Mouse (Mus musculus) midbrain, embryonic 11.5 days (tissue): ENCODE results near the gene Alpi. TPM values are rescaled to one million over a fixed set of nuclear protein-coding genes. Genes with fewer than 3 reads are reported as not detected.

ENCODE experiments used
- ATAC-seq: fragments of 200-750 bp; cut with Nextera tagmentation; 2 replicates; pipeline ENCODE4 v1.8.0; 2017; ENCODE audit warnings: moderate TSS enrichment, moderate library complexity; ENCODE audit not compliant: low FRiP score
- DNase-seq: peaks from one replicate; pipeline ENCODE4 v3.0.0; 2015; ENCODE audit warnings: low spot score; ENCODE audit errors: missing footprints
- H3K27ac ChIP-seq: fragments of 300-500 bp; sonication (generic); 2 replicates; pipeline ENCODE4 v1.5.1; 2014; ENCODE audit warnings: low read depth, low read length
- H3K27me3 ChIP-seq: fragments of 300-500 bp; sonication (generic); 2 replicates; pipeline ENCODE4 v1.6.1; 2014; ENCODE audit warnings: mild to moderate bottlenecking, low read length, moderate library complexity, mixed read lengths; ENCODE audit not compliant: control insufficient read depth, insufficient read depth
- H3K36me3 ChIP-seq: fragments of 300-500 bp; sonication (generic); 2 replicates; pipeline ENCODE4 v1.6.1; 2014; ENCODE audit warnings: mild to moderate bottlenecking, low read length, moderate library complexity, mixed read lengths; ENCODE audit not compliant: control insufficient read depth, insufficient read depth
- H3K4me1 ChIP-seq: fragments of 300-500 bp; sonication (generic); 2 replicates; pipeline ENCODE4 v1.6.1; 2014; ENCODE audit warnings: low read length; ENCODE audit not compliant: control insufficient read depth, insufficient read depth
- H3K4me2 ChIP-seq: fragments of 300-500 bp; sonication (generic); 2 replicates; pipeline ENCODE4 v1.6.1; 2014; ENCODE audit warnings: mild to moderate bottlenecking, moderate library complexity
- H3K4me3 ChIP-seq: fragments of 300-500 bp; sonication (generic); 2 replicates; pipeline ENCODE4 v1.5.1; 2014; ENCODE audit warnings: low read depth, low read length
- H3K9ac ChIP-seq: fragments of 300-500 bp; sonication (generic); 2 replicates; pipeline ENCODE4 v1.6.1; 2014; ENCODE audit warnings: low read length
- H3K9me3 ChIP-seq: fragments of 300-500 bp; sonication (generic); 2 replicates; pipeline ENCODE4 v1.6.1; 2016; ENCODE audit warnings: low read length; ENCODE audit not compliant: control insufficient read depth
- WGBS: fragments of 180-500 bp; shearing (Covaris S2); extraction: QIAGEN DNeasy Blood & Tissue Kit; methylation state at CpG from one replicate; pipeline ENCODE4 v1.1.7; 2014; 5-methylcytosine and 5-hydroxymethylcytosine counted together
- polyA plus RNA-seq: library from polyadenylated mRNA; unstranded; fragments of >200 nt; fragmentation: Nextera tagmentation; extraction: Ambion mirVana; gene quantifications from 2 replicates; pipeline ENCODE4 v1.2.1, GENCODE M21; 2014

Alpi gene
- not detected in 2 replicates for polyA plus RNA-seq

- Histone ChIP-seq H3K9me3 (no peaks in the 10 kb centered on the region), H3K27me3 (0 out of 2 replicates have a peak, but pooled peaks cover 2% of the 10 kb centered on the region), H3K27ac (no peak within 1 kb of the TSS), H3K36me3 (no peaks in the 10 kb centered on the region), H3K4me2 (no peak within 1 kb of the TSS), H3K4me3 (no peak within 1 kb of the TSS), H3K4me1 (no peaks in the 10 kb centered on the region), H3K9ac (no peak within 1 kb of the TSS)
- no peak for ATAC-seq
- whole genome bisulfite sequencing, result 89% methylated on average over 1 of the region's 1 CpGs
- no peak for DNase-seq
Measured at GRCm38 (mm10) chr1:87101411-87101810, at the start of gene Alpi. Gene Alpi, minus strand, starts transcription at chr1:87101606.

DNA sequence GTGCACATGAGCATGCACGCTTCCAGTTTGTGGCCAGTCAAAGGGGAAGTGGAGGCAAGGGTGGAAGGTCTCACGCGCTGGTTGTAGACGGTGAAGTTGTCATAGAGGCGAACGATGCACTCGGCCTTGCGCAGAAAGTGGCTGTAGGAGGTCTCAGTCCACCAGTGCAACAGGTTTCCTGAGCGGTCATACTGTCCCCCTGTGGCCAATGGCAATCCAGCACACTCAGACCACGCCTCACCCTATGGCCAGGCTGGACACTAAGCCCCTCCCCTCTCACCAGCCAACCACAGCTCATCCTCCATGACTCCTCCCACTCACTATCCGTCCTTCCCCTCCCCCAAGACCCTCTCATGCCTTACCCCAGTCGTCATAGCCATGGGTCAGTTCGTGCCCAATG, 48.0 kb upstream of the Alpi start:
- Histone ChIP-seq H3K27ac (no peak overlapping the region), H3K36me3 (no peaks in the 10 kb centered on the region), H3K4me3 (no peak overlapping the region), H3K9ac (no peak overlapping the region), H3K4me1 (peaks cover 4% of the 10 kb centered on the region; the same call in 1 of the 2 replicates), H3K4me2 (no peak overlapping the region), H3K9me3 (no peaks in the 10 kb centered on the region), H3K27me3 (peaks cover 31% of the 10 kb centered on the region)
- ATAC-seq (peak; percentile 51; the same call in 1 of the 2 replicates), DNase-seq (peak; percentile 81)
- WGBS, result 32% methylated on average over 13 of the region's 13 CpGs

- Histone ChIP-seq H3K27ac (no peak overlapping the region), H3K4me1 (no peaks in the 10 kb centered on the region), H3K4me2 (no peak overlapping the region), H3K4me3 (no peak overlapping the region), H3K36me3 (no peaks in the 10 kb centered on the region), H3K27me3 (no peaks in the 10 kb centered on the region), H3K9me3 (no peaks in the 10 kb centered on the region), H3K9ac (no peak overlapping the region)
- no peak for DNase-seq
- no peak for ATAC-seq
- WGBS, result 72% methylated on average over 10 of the region's 10 CpGs
Measured at GRCm38 (mm10) chr1:87143141-87143540, 41.7 kb upstream of the Alpi start.

DNA sequence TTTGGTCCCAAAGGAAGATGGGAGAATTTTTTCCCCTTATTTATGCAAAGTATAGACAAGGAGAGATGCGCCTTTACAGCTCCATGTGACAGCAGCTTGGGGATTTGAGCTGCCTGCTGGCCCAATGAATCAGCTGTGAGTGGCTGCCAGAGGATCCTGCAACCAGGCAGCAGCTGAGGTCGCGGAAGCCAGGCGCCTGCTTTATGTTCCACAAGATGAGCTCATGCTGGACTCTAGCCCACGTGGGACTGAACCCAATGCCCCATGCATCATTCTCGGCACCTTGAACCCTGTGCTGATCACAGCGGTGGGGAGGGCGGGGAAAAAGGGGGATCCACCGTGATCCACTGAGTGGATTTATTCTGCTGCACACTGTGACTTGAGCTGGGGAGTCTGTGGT, 41.0 kb upstream of the Alpi start:
- Histone ChIP-seq H3K36me3 (no peaks in the 10 kb centered on the region), H3K4me1 (no peaks in the 10 kb centered on the region), H3K27me3 (no peaks in the 10 kb centered on the region), H3K27ac (no peak overlapping the region), H3K9ac (no peak overlapping the region), H3K4me2 (no peak overlapping the region), H3K9me3 (no peaks in the 10 kb centered on the region), H3K4me3 (no peak overlapping the region)
- no peak for DNase-seq
- 73% methylated on average over 9 of the region's 9 CpGs for WGBS
- ATAC-seq, result peak; percentile 54; the same call in 1 of the 2 replicates

- 95% methylated on average over 4 of the region's 4 CpGs for WGBS
- no peak overlapping the region for H3K9ac ChIP-seq
Measured at GRCm38 (mm10) chr1:87141550-87141949, 40.1 kb upstream of the Alpi start.

DNA sequence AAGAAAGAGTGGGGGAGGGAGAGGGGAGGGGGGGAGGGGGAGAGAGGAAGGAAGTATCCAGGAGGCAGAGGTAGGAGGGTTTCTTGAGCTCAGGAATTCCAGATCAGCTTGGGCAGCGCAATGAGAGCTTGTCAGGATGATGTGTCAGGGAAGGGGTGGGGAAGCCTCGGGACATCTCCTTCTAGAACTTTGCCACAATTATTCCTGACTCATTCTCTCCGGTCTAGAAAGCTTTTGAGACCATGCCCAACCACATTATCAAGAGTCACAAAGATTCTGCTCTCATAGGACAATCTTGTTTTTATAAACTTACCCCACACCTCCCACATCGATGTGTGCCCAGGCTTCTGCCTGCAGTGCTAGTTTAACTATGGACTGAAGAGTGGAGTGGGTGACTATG, 30.4 kb upstream of the Alpi start:
- no peak overlapping the region for H3K4me3 ChIP-seq
- no peaks in the 10 kb centered on the region for H3K36me3 ChIP-seq
- H3K4me2 ChIP-seq, result no peak overlapping the region
- H3K9ac ChIP-seq, result no peak overlapping the region
- 94% methylated on average over 4 of the region's 4 CpGs for WGBS
- no peak overlapping the region for H3K27ac ChIP-seq
- DNase-seq, result no peak
- H3K27me3 ChIP-seq, result peaks cover 19% of the 10 kb centered on the region
- H3K9me3 ChIP-seq, result no peaks in the 10 kb centered on the region
- no peak for ATAC-seq
- no peaks in the 10 kb centered on the region for H3K4me1 ChIP-seq

More at GRCm38 (mm10) chr1:87141550-87141949, 40.1 kb upstream of the Alpi start:
- Histone ChIP-seq H3K4me1 (no peaks in the 10 kb centered on the region), H3K27ac (no peak overlapping the region), H3K27me3 (no peaks in the 10 kb centered on the region), H3K9me3 (no peaks in the 10 kb centered on the region), H3K36me3 (no peaks in the 10 kb centered on the region), H3K4me2 (no peak overlapping the region), H3K4me3 (no peak overlapping the region)
- no peak for DNase-seq
- ATAC-seq, result no peak

DNA sequence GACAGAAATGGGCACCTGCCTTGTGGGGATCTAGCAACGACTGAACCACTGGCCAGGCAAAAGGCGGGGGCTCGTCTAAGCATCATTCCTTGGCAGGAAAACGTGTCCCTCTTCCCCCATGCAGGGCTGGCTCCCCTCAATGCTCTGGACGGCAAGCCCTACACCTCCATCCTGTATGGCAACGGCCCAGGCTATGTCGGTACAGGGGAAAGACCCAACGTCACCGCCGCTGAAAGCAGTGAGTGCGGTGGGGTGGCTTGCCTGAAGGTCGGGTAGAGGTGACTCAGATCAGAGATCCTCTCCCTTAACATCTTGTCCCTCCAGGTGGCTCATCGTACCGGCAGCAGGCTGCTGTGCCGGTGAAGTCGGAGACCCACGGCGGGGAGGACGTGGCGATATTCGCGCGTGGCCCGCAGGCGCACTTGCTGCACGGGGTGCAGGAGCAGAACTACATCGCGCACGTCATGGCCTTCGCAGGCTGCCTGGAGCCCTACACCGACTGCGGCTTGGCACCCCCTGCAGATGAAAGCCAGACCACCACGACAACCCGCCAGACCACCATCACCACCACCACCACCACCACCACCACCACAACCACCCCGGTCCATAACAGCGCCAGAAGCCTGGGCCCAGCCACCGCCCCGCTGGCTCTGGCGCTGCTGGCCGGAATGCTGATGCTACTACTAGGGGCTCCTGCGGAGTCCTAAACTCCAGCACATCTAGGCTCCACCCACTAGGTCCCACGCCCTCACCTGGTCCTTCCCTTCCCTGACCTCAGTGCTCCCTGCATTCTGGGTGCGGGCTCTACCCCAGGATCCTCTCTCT, 26.0 kb upstream of the Alpi start:
- H3K4me1 ChIP-seq, result no peaks in the 10 kb centered on the region
- H3K27ac ChIP-seq, result no peak overlapping the region
- peak overlapping the region; percentile 31; the same call in 1 of the 2 replicates for H3K4me2 ChIP-seq
- DNase-seq, result no peak
- H3K36me3 ChIP-seq, result no peaks in the 10 kb centered on the region
- 0 out of 2 replicates have a peak, but pooled peaks have one; percentile 11 for ATAC-seq
- no peaks in the 10 kb centered on the region for H3K9me3 ChIP-seq
- no peak overlapping the region for H3K9ac ChIP-seq
- no peak overlapping the region for H3K4me3 ChIP-seq
- peaks cover 19% of the 10 kb centered on the region for H3K27me3 ChIP-seq
- 5% methylated on average over 43 of the region's 43 CpGs for WGBS

DNA sequence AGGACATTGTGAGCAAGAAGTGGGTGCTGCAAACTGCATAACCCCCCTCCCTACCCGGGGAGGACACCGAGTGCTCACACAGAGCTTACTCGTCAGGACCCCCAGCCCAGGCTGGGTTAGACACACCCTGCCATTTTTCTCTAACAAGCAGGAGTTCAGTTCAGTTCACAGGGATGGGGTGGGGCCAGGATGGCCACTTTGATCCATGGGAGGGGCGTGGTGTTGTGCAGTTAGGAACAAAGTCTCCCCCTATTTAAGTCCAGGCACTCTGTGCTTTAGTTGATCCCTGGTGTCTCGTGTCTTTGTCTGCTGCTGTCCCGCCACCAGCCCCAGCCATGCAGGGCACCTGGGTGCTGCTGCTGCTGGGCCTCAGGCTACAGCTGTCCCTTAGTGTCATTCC, 23.3 kb upstream of the Alpi start, which contains the start of gene Akp3:
TSS of gene Akp3 (plus strand) at position 301 of the 400 bp plus-strand sequence.
- no peaks in the 10 kb centered on the region for H3K4me1 ChIP-seq
- no peak within 1 kb of the TSS for H3K4me2 ChIP-seq
- no peak for ATAC-seq
- H3K9ac ChIP-seq, result no peak within 1 kb of the TSS
- H3K27ac ChIP-seq, result no peak within 1 kb of the TSS
- DNase-seq, result no peak
- H3K27me3 ChIP-seq, result peaks cover 19% of the 10 kb centered on the region
- no peaks in the 10 kb centered on the region for H3K9me3 ChIP-seq
- WGBS, result 74% methylated on average over 6 of the region's 6 CpGs
- no peaks in the 10 kb centered on the region for H3K36me3 ChIP-seq
- H3K4me3 ChIP-seq, result no peak within 1 kb of the TSS

DNA sequence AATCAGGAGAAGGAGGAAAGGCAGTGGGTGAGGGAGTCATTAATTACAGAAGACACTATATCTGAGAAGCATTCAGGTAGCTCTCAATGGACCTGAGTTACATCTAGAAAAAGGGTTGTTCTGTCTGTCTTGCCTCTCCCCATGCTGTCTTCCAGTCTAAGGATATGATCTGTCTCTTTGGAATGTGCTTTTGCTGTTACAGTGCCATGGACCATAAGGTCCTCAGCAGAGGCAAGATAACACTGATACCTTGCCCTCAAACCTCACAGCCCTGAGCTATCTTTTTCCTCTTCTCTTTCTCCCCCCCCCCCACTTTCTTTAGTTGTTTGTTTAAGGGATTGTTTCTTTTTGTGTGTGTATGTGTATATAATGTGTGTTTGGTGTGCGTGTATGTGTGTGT, 13.4 kb upstream of the Alpi start:
- ATAC-seq (no peak), DNase-seq (no peak)
- no peaks in the 10 kb centered on the region for H3K36me3 ChIP-seq
- WGBS, result 81% methylated on average over 1 of the region's 1 CpGs
- no peaks in the 10 kb centered on the region for H3K27me3 ChIP-seq
- no peaks in the 10 kb centered on the region for H3K9me3 ChIP-seq
- no peaks in the 10 kb centered on the region for H3K4me1 ChIP-seq
- no peak overlapping the region for H3K27ac ChIP-seq
- no peak overlapping the region for H3K4me2 ChIP-seq
- H3K4me3 ChIP-seq, result no peak overlapping the region
- no peak overlapping the region for H3K9ac ChIP-seq
